Mouse (Mus musculus) embryonic facial prominence, embryonic 12.5 days (tissue): ENCODE data around the gene Sptlc3. TPM values are rescaled to one million over a fixed set of nuclear protein-coding genes. Genes with fewer than 3 reads are reported as not detected.

ENCODE experiments used
- polyA plus RNA-seq: library from polyadenylated mRNA; unstranded; fragments of >200 nt; fragmentation: Nextera tagmentation; extraction: Ambion mirVana; gene quantifications from 2 replicates; pipeline ENCODE4 v1.2.1, GENCODE M21; 2016

Sptlc3 gene
- polyA plus RNA-seq, 1 experiment from 2014 or later, result 0.83 TPM

Other genes with a start within 250 kb of the Sptlc3 start
- gene Ism1, start 184.3 kb downstream of the Sptlc3 start, polyA plus RNA-seq, result 2.9 and 3.4 TPM in 2 replicates